Mouse (Mus musculus) lung, adult 2 months (tissue): ENCODE data around the gene Adcy9. TPM values are rescaled to one million over a fixed set of nuclear protein-coding genes. Genes with fewer than 3 reads are reported as not detected.

Source experiments
- DNase-seq: peaks from one replicate; pipeline ENCODE4 v3.0.0; 2022
- H3K4me1 ChIP-seq: fragments of 200-500 bp; 2 replicates; pipeline ENCODE4 v1.6.1; 2011; ENCODE audit warnings: low read length; ENCODE audit not compliant: control insufficient read depth, insufficient read depth
- H3K4me3 ChIP-seq: fragments of 200-500 bp; replicated peaks from 2 replicates; pipeline ENCODE3; 2011; ENCODE audit warnings: low read depth, mild to moderate bottlenecking, control low read depth, low read length; ENCODE audit errors: extremely low read depth
- CTCF ChIP-seq: fragments of 200-500 bp; IDR thresholded peaks from 2 replicates; pipeline ENCODE4 v1.5.1; 2011; ENCODE audit warnings: mild to moderate bottlenecking, low read length, control low read depth; ENCODE audit not compliant: insufficient read depth
- POLR2A ChIP-seq: fragments of 200-500 bp; IDR thresholded peaks from 2 replicates; pipeline ENCODE4 v1.6.1; 2011; ENCODE audit warnings: low read depth, mild to moderate bottlenecking, control low read depth, low read length, borderline replicate concordance; ENCODE audit errors: extremely low read depth
- WGBS: fragments of 180-500 bp; shearing (Covaris S2); methylation state at CpG from one replicate; pipeline ENCODE4 v1.1.7; 2018; 5-methylcytosine and 5-hydroxymethylcytosine counted together
- polyA plus RNA-seq: library from polyadenylated mRNA; depleted of rRNA; stranded (reverse); fragments of >200 nt; gene quantifications from 2 replicates; pipeline ENCODE4 v1.2.3, GENCODE M21; 2012

The Adcy9 gene
- polyA plus RNA-seq, 1 experiment = 20.8 TPM

GRCm38 (mm10) chr16:4444378-4444777 lies 24.1 kb upstream of the Adcy9 start:
- no peak for DNase-seq
- no peaks in the 10 kb centered on the region for H3K4me1 ChIP-seq

GRCm38 (mm10) chr16:4439302-4440066 lies 19.2 kb upstream of the Adcy9 start:
- TF ChIP-seq CTCF (no peak), POLR2A (no peak)
- WGBS = 63% methylated on average over 10 of the region's 10 CpGs
- Histone ChIP-seq H3K4me1 (no peaks in the 10 kb centered on the region), H3K4me3 (no peak overlapping the region)
- DNase-seq = no peak

More at GRCm38 (mm10) chr16:4444378-4444777, 24.1 kb upstream of the Adcy9 start:
- 61% methylated on average over 1 of the region's 1 CpGs for WGBS
- TF ChIP-seq CTCF (no peak), POLR2A (no peak)
- no peak overlapping the region for H3K4me3 ChIP-seq

GRCm38 (mm10) chr16:4436738-4437137 lies 16.4 kb upstream of the Adcy9 start:
- Histone ChIP-seq H3K4me1 (no peaks in the 10 kb centered on the region), H3K4me3 (peak overlapping the region; percentile 19)
- 19% methylated on average over 4 of the region's 4 CpGs for WGBS
- TF ChIP-seq POLR2A (no peak), CTCF (no peak)
- DNase-seq = no peak

- DNase-seq = no peak
- no peak for TF ChIP-seq POLR2A
- 79% methylated on average over 2 of the region's 2 CpGs for WGBS
These were observed 15.1 kb upstream of the Adcy9 start for GRCm38 (mm10) chr16:4435371-4435770.

GRCm38 (mm10) chr16:4431841-4432240 lies 11.5 kb upstream of the Adcy9 start:
- Histone ChIP-seq H3K4me3 (no peak overlapping the region), H3K4me1 (no peaks in the 10 kb centered on the region)
- 57% methylated on average over 4 of the region's 4 CpGs for WGBS
- TF ChIP-seq CTCF = no peak
- TF ChIP-seq POLR2A = no peak
- DNase-seq = no peak

More at GRCm38 (mm10) chr16:4435371-4435770, 15.1 kb upstream of the Adcy9 start:
- no peak overlapping the region for H3K4me3 ChIP-seq
- no peaks in the 10 kb centered on the region for H3K4me1 ChIP-seq

GRCm38 (mm10) chr16:4431013-4431412 lies 10.7 kb upstream of the Adcy9 start:
- WGBS = 84% methylated on average over 3 of the region's 3 CpGs
- no peak for TF ChIP-seq CTCF
- TF ChIP-seq POLR2A = no peak
- no peaks in the 10 kb centered on the region for H3K4me1 ChIP-seq
- H3K4me3 ChIP-seq = no peak overlapping the region
- no peak for DNase-seq

- WGBS = 74% methylated on average over 5 of the region's 5 CpGs
- no peak overlapping the region for H3K4me3 ChIP-seq
- DNase-seq = no peak
- TF ChIP-seq CTCF (no peak), POLR2A (no peak)
- H3K4me1 ChIP-seq = no peaks in the 10 kb centered on the region
These were observed 9.9 kb upstream of the Adcy9 start for GRCm38 (mm10) chr16:4430232-4430631.

- DNase-seq = no peak
- TF ChIP-seq POLR2A (no peak), CTCF (no peak)
- no peak overlapping the region for H3K4me3 ChIP-seq
- H3K4me1 ChIP-seq = no peaks in the 10 kb centered on the region
- WGBS = 23% methylated on average over 4 of the region's 4 CpGs
These were observed 5.4 kb upstream of the Adcy9 start for GRCm38 (mm10) chr16:4425658-4426234.

GRCm38 (mm10) chr16:4423613-4424012 lies 3.3 kb upstream of the Adcy9 start:
- WGBS = 71% methylated on average over 5 of the region's 5 CpGs
- Histone ChIP-seq H3K4me1 (peaks cover 2% of the 10 kb centered on the region; the same call in 1 of the 2 replicates), H3K4me3 (no peak overlapping the region)
- DNase-seq = no peak
- no peak for TF ChIP-seq POLR2A

- TF ChIP-seq CTCF (no peak), POLR2A (no peak)
- DNase-seq = no peak
- Histone ChIP-seq H3K4me3 (no peak overlapping the region), H3K4me1 (peaks cover 5% of the 10 kb centered on the region)
- 91% methylated on average over 3 of the region's 3 CpGs for WGBS
These were observed 2.7 kb upstream of the Adcy9 start for GRCm38 (mm10) chr16:4422991-4423390.
